Mouse (Mus musculus) CH12F3 (cell line): Measurements from ENCODE around the gene Hoxa7.

Experiments used
- in situ Hi-C: fragments of 300-500 bp; cut with MboI; formaldehyde crosslinking; loops from 2 replicates; pipeline ENCODE4 v1.14.3; 2020; ENCODE audit warnings: low sequenced_read_pairs

Hoxa7 gene

DNA sequence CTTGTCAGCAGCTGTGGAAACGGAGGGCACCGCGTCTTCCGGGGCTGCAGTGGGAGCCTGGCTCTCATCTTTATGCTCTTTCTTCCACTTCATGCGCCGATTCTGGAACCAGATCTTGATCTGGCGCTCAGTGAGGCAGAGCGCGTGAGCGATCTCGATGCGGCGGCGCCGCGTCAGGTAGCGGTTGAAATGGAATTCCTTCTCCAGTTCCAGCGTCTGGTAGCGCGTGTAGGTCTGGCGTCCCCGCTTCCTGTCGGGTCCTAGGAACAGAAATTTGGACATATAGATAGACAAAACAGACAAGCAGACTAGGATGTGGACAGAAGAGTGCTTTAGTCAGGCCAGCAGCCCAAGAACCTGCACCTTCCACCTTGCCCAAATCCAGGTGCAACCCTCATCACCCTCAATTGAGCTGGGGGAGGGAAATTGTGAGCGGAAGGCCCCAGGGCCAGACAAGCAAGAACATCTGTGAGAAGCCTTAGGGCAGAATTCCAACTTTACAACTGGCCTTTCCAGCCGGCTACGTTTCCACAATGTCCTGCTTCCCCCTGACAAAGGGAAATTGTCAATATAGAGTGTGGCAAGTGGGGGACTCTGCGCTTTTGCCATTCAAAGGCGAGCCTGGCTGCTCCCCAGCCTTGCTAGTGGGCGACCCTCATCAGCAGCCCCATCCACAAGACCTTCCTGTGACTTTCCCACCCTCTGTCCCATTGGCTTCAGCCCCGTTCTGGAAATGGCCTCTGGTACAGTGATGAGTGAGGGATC, 5.7 kb downstream of the Hoxa7 start:
- in situ Hi-C loops = loop anchor here (25.0 kb wide), 1 partner anchor 354 kb away; no protein-coding TSS in a partner anchor

DNA sequence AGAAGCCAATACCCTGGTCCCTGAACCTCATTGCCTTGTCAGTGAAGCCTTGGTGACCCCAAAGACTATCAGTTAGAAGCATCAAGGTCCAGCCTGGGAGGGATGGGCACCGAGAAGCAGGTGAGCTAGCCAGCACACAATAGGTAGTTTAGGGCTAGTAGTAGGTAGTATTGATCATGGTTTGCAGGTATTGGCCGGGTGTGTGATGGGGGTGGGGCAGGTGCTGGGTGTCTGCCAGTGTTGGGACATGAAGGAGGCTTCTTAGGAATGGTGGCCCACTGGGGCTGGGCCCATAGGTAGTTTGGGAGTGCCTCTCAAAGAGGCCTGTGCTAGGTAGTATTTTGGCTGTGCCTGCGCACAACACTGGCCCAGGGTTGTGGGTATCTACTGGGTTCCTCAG, 6.6 kb downstream of the Hoxa7 start:
- in situ Hi-C loops = loop anchor here (25.0 kb wide), 1 partner anchor 353 kb away; no protein-coding TSS in a partner anchor

DNA sequence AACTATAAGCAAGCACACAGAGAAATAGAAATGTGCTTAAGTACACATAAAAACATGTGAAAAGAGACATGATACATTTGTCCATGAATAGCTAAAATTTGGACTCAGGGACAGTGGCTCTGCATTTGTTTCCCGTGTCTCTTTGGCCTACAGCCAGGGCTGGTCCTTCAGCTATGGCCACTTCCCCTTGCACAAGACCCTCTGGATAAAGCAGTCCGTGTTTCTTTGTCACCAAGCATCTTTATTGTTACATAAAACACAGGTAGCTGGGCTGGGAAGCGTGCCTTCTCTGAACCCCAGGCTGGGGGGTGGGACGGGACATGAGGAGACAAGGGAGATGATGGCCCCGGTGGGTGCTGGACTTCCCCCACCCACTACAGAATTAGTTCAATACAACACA, 7.4 kb downstream of the Hoxa7 start:
- in situ Hi-C loops = loop anchor here (25.0 kb wide), 1 partner anchor 352 kb away; no protein-coding TSS in a partner anchor

DNA sequence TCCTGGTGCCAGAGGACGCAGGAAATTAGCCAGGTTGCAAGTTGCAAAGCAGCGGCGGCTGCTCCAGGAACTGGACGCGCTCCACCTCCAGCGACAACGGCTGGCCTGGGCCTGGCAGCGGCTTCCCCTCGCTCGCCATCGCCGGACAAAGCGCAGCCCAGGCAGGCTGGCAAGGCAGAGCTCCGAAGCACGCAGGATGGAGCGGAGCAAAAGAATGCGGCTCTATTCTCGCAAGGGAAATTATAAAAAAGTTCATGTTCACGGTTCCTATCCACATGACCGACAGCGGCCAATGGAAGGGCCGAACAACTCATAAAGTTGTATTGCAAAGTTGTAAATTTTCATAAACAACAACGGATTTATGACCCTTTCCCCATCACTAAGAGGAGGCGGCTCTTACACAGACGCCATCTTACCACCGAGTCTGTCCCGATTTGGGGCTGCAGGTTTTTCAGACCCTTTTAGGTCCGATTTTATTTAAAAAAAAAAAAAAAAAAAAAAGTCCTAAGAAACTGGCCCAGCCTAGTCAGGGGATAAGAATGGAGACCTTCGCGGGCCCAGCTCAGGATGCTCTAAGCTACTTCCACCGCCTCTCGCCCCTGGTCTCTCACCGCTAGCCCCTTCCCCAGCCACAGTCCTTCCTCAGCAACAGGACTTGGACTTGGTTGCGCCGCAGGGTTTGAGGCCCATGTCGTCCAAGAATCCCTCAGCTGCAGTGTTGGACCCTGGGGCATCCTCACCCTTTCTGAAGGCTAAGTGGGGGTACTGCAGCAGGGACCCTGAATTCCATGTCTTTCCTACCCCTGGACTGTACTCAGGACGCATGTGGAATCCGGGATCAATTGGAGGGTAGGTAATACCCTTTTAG, 8.3 kb downstream of the Hoxa7 start, which contains the start of the genes Hoxa3 and Gm28308:
TSS of gene Hoxa3 (minus strand) at position 218 of the 868 bp plus-strand sequence.
TSS of gene Gm28308 (minus strand) at position 221 of the 868 bp plus-strand sequence.
- in situ Hi-C loops = loop anchor here (25.0 kb wide), 1 partner anchor 351 kb away; no protein-coding TSS in a partner anchor

DNA sequence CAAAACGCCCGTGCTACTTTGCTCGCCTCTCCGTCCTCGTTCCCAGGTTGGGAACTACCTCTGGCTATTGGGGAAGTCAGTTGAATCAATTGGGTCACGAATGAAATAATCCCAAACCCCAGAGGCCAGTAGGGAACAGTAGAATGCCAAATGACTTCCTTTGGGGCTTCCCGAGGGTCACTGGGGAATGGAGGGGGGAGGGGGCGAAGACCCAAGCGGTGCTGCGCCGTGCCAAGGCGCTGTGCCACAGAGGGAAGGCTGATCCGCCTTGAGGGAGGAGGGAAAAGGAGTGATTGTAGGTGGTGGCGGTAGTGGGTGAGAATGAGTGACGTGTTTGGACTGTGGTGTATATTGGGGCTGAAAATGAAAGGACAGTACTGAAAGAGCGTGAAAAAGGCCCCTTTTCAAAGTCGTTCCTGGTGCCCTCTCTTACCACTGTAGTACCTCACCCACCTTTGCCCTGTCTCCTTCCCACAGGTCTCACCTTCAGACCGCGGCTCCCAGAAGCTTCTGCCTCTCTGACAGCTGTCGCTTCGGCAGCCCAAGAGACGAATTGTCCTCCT, 9.0 kb downstream of the Hoxa7 start:
- in situ Hi-C loops = loop anchor here (25.0 kb wide), 1 partner anchor 350 kb away; no protein-coding TSS in a partner anchor

DNA sequence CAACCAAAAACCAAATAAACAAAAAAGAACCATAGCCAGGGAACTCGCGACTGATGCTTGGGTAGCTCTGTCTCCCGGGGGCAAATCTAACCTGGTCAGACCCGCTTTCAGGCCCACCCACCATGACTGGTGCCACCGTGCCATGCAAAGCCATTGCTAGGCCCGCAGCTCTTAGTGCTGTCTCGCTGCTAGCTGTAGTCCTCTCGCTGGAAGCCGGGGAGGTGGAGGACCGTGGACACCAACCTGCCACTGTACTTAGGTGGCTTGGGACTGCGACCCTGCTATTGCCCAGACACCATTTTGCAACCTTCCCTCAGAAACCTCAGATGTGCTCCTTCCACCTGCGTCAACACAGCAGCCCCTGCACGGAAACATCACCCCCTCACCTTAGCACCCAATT, 9.7 kb downstream of the Hoxa7 start:
- in situ Hi-C loops = loop anchor here (25.0 kb wide), 1 partner anchor 350 kb away; no protein-coding TSS in a partner anchor

DNA sequence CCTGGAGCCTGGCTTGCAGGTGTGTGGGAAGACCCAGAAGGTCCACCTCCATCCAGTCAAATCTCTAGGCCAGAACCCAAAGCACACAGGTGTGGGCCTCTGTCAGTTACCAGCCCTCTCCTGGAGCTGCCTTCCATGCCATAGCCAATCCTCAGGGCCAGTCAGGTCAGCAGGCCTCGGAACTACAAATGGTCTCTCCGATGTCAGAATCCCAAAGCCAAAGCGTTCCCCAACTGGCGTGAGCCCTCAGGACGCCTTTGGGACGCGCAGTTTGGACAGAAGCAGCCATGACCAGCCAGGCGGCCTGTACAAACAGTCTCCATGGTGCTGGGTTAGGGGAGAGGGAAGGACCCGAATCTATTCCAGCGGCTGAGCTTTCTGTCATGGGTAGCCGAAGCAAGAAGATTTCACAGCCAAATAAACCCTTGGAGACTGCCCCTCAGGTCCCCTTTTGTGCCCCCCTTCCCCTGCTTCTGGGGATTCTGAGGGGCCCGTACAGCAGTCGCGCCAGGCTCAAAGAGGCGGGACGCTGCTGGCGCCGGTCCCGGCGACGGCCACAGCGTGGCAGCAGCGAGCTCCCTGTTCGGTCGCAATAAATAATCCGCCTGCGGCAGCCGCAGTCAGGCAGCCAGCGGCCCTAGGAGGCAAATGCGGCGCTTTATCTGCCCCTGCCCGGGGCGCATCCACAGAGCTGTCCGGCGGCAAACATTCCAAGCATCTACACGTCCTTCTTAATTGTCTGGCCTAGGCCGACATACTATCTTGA, 10.3 kb downstream of the Hoxa7 start:
- in situ Hi-C loops = loop anchor here (25.0 kb wide), 1 partner anchor 349 kb away; no protein-coding TSS in a partner anchor

DNA sequence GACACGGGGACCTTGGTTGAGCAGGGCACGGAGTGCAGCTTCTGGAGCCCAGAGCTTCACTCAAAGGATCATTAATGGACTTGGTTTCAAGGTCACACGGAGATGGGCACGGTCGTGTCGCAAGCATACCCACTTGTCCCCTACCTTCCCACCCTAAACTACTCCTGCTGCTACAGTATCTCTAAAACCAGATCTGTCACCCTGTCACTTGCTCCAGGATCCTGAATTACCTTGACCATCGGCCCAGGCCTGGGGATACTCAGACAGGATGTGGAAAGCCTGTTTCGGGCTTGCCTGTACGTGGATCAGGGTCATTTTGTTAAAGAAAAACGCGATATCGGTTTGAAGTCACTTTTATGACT, 12.0 kb downstream of the Hoxa7 start:
- in situ Hi-C loops = loop anchor here (25.0 kb wide), 1 partner anchor 347 kb away; no protein-coding TSS in a partner anchor

DNA sequence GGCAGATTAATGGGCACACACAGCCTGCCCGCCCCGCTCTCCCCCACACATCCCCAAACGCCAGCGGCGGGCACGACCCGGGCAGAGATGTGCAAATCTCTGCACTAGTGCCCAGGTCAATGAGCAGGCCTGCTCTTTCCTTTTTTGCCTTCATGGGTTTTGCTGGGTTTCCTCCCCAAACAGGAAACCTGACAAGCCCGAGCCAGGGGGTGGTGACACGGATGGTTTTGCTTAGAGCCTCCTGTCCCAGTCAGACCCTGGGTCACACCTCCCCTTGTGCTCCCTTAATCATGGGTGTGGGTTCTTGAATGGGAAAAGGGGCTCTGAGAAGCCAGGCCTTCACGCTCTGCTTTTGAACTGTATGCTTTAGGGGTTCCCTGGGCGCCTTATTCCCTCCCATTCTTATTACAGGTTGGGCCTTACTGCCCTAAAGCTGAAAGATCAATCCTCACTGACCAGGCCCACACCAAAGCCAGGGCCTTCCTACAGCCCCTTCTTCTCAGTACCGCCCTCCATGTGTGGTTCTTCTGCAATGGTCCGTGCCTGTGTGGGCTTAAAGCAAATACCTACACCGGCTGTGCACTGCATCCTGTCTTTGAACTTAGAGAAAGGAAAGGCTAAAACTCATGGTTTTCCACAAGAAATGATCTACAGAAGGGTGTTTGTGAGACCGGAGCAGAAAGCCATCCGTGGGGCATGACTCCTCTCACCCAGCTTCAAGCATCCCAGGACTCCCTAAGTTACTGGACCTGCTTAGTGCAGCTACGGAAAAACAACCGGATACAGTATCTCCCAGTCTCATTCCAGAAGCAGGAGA, 12.6 kb downstream of the Hoxa7 start:
- in situ Hi-C loops = loop anchor here (25.0 kb wide), 1 partner anchor 347 kb away; no protein-coding TSS in a partner anchor

DNA sequence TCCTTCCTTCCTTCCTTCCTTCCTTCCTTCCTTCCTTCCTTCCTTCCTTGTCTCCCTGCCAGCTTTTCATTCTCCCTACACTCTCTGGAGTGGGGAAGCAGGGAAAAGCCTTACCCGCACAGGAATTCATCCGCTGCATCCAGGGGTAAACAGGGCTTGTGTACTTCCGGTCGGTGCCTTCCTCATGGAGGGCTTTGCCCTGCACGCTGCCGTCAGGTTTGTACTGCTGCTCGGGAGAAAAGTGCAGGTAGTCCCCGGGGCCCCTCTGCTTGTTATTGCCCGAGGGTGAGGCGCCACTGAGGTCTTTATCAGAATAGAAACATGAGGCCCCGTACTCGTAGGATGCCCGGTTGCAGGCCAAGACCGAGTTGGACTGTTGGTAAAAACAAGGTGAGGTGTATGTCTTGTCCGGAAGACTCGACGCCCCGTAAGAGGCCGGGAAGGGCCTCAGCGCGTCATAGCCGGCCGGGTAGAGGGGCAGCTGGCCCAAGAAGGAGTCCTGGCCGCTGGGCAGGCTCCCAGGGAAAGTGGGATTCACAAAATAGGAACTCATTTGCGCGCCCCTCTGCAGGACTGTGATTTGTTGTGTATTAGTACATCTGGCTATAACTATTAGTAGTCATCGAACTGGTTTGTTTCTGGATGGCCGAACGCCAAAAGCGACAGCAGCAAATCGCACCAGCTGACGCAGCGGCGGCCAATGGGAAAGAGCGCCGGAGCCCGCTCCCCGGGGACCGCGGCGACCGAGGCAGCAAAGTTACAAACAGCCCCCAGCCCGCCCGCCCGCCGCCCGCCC, 13.4 kb downstream of the Hoxa7 start, which contains the start of gene Hoxa6:
TSS of gene Hoxa6 (minus strand) at position 651 of the 796 bp plus-strand sequence.
- in situ Hi-C loops = loop anchor here (25.0 kb wide), 1 partner anchor 346 kb away; no protein-coding TSS in a partner anchor

DNA sequence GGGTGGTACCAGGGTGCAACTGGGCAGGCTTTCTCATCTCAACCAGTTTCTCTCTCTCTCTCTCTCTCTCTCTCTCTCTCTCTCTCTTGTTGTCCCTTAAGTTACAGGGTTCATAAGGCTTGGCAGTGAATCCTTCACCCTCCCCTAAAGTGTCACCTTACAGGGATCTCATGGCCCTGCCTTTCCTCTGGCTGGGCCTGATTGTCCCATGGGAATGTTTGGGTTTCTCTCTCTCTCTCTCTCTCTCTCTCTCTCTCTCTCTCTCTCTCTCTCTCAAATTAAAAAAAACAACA, 14.0 kb downstream of the Hoxa7 start:
- in situ Hi-C loops = loop anchor here (25.0 kb wide), 1 partner anchor 345 kb away; no protein-coding TSS in a partner anchor

DNA sequence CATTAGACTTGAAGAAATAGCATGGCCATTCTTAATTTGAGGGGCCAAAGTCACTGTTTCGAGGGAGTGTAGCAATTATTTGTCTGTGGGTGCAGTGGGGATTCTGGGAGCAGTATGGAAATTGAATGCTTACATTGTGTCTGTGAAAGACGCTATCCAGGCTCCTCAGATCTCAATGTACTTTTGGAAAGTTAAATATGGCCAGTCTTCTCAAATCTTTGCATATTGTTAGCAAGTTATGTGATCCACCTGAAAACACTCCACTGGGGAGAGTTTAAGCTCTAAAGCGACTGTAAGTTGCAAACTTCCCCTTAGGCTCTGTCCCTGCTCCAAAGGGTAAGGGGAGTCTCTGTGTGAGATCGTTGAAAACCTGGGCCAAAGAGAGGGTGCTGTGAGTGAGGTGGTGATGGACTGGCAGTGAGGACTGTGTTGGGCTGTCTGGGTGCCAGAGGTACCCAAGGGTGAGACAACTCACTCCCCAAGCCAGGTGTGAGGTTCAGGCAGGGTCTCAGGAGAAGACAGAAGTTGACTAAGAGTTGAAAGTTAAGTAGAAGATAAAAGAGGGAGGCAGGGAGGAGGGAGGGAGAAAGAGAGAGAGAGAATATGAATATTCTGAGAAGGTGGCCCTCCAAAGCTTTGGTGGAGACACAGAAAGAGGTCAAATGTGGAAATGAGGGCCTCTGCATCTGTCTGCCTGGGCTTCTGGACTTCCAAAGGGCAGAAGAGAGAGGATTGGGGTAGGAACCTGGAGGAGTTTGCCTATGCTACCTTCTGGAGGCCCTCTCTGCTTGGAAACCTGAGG, 14.6 kb downstream of the Hoxa7 start:
- in situ Hi-C loops = loop anchor here (25.0 kb wide), 1 partner anchor 345 kb away; no protein-coding TSS in a partner anchor

DNA sequence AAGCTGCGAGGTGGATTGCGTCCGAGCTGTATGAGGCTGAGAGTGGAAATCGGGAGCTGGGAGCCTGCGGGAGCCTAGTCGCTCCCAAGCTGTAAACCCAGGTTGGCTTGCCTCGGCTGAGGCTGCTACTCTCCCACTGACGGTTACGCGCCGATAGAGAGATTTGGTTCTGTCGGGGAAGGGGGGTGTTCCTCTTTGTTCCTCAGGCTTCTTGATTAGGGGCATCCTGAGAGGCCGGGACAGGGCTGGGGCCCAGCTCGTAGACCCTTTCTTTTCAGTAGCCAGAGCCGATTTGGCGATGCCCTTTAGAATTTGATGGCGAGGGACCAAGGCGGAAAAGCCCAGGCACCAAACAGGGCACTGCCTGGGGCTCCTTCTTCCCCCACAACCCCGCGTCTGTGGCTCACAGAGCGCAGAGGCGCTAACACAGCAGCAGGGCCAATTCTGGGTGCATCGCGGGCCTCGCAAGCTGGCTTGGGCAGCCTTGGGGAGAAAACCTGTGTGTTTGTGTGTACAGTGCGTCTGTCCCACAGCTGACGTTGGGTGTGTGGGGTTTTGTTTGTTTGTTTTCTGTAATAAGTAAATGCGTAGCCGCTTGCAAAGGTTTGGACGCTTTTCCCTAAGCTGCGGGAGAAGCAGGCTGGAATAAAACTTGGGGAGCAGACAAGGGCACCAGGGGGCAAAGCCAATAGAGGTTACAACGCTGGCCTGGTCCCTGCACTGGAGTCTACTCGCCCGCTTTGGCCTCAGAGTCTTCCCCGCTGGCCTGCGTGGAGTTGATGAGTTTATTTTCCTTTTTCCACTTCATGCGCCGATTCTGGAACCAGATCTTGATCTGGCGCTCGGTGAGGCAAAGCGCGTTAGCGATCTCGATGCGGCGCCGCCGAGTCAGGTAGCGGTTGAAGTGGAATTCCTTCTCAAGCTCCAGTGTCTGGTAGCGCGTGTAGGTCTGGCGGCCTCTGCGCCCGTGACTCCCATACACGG, 15.7 kb downstream of the Hoxa7 start:
- in situ Hi-C loops = loop anchor here (25.0 kb wide), 1 partner anchor 344 kb away; no protein-coding TSS in a partner anchor

DNA sequence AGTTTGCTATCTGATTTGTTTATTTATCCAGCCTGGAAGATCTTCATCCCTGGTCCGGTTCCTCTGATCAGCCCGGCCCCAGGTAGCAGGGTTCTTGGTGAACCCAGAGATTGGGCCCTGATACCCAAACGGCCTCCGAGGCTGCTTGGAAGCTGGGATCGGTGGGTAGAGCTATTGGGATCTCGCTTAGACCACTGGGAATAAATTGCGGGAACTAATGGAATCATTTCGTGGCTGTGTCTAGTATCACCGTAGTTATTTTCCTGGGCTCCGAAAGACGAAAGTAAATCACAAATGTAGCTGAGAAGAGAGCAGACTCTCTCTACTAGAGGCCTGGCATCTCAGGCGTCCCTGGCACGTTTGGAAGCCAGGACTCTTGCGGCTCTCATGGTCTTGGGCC, 16.4 kb downstream of the Hoxa7 start:
- in situ Hi-C loops = loop anchor here (25.0 kb wide), 1 partner anchor 343 kb away; no protein-coding TSS in a partner anchor

DNA sequence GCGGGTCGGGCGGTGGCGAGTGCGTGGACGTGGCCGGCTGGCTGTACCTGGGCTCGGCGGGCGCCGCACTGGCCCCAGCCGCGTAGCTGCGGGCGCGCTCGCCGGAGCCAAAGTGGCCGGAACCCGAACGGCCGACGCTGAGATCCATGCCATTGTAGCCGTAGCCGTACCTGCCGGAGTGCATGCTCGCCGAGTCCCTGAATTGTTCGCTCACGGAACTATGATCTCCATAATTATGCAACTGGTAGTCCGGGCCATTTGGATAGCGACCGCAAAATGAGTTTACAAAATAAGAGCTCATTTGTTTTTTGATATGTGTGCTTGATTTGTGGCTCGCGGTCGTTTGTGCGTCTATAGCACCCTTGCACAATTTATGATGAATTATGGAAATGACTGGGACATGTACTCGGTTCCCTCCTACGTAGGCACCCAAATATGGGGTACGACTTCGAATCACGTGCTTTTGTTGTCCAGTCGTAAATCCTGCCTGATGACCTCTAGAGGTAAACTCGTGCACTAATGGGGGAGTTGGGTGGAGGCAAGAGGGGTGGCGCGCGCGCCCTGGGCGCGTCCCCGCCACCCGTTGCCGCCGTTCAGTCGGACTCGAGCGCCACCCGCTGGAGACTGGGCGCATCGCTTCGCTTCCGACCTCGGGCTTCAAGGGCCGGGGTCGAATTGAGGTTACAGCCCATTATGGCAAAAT, 17.5 kb downstream of the Hoxa7 start, which contains the start of gene Hoxa5:
TSS of gene Hoxa5 (minus strand) at position 538 of the 703 bp plus-strand sequence.
- in situ Hi-C loops = loop anchor here (25.0 kb wide), 1 partner anchor 342 kb away; no protein-coding TSS in a partner anchor
